Mouse (Mus musculus): Measurements from ENCODE around the gene Gm37240. TPM values are rescaled to one million over a fixed set of nuclear protein-coding genes. Genes with fewer than 3 reads are reported as not detected.

Gene Gm37240
- total RNA-seq, 2 experiments from 2014 or later, result 0.27 to 1.1 TPM

GRCm38 (mm10) chr3:84460952-84461351 lies 1426.4 kb downstream of the Gm37240 start:
- DNase-seq (ENCODE audit: extremely low spot score in 1 of 2, low spot score in 2 of 2), result no peak
- Histone ChIP-seq H3K4me3 (no peak overlapping the region), H3K27ac (no peak overlapping the region)
- intact Hi-C loops (cut with DNase I), result no loop called here
- no peak for TF ChIP-seq CTCF (IDR thresholded peaks at IDR 0.05)

GRCm38 (mm10) chr3:84460499-84460898 lies 1426.8 kb downstream of the Gm37240 start:
- DNase-seq (ENCODE audit: extremely low spot score in 1 of 2, low spot score in 2 of 2), result no peak
- intact Hi-C loops (cut with DNase I), result no loop called here
- H3K27ac ChIP-seq, result no peak overlapping the region
- TF ChIP-seq CTCF (IDR thresholded peaks at IDR 0.05), result no peak
- no peak overlapping the region for H3K4me3 ChIP-seq

GRCm38 (mm10) chr3:84455733-84456417 lies 1431.4 kb downstream of the Gm37240 start:
- no peak overlapping the region for H3K27ac ChIP-seq
- no peak overlapping the region for H3K4me3 ChIP-seq
- no peak for TF ChIP-seq CTCF (IDR thresholded peaks at IDR 0.05)
- DNase-seq (ENCODE audit: extremely low spot score in 1 of 2, low spot score in 2 of 2), result no peak
- intact Hi-C loops (cut with DNase I), result no loop called here

DNA sequence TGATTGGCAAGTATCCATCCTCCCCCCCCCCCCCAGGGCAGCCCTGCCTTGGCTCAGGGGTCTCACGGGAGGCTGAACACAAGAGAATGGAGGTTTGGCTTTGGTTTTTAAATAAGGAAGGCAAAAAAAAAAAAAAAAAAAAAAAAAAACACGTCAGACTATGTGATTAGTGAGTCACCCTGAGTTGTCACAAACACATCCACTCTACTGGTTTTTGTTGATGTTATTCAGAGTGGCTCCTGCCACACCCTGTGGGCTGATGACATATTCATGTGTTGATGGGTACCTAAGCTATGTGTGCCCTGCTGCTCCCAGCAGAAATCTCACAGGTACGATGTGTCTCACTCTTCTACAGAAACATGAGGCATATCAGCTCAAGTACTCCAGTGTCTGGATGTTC lies 1436.7 kb downstream of the Gm37240 start:
- TF ChIP-seq CTCF (IDR thresholded peaks at IDR 0.05), result no peak
- H3K27ac ChIP-seq, result no peak overlapping the region
- intact Hi-C loops (cut with DNase I), result no loop called here

DNA sequence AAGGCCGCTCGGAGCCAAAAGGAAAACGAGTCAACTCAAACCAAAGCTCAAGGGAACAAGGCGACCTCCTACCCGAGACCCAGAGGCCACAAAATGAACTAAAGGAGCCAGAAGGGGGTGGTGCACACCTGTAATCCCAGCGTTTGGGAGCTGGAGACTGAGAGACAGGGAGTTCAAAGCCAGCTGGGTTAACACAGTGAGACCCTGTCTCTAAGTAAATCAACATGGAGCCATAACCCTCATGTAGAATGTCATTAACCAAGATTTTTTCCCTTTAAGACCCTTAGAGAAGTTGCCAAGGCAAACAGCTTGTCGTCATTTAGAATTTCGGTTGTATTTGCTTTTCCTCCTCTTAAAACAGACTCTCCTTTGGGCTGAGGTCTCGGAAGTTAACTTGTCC lies 1438.3 kb downstream of the Gm37240 start:
- intact Hi-C loops (cut with DNase I), result no loop called here
- no peak for DNase-seq (ENCODE audit: extremely low spot score in 1 of 2, low spot score in 2 of 2)
- TF ChIP-seq CTCF (IDR thresholded peaks at IDR 0.05), result no peak
- no peak overlapping the region for H3K4me3 ChIP-seq
- no peak overlapping the region for H3K27ac ChIP-seq

More for the DNA sequence above, 1436.7 kb downstream of the Gm37240 start:
- DNase-seq (ENCODE audit: extremely low spot score in 1 of 2, low spot score in 2 of 2), result no peak
- H3K4me3 ChIP-seq, result no peak overlapping the region

DNA sequence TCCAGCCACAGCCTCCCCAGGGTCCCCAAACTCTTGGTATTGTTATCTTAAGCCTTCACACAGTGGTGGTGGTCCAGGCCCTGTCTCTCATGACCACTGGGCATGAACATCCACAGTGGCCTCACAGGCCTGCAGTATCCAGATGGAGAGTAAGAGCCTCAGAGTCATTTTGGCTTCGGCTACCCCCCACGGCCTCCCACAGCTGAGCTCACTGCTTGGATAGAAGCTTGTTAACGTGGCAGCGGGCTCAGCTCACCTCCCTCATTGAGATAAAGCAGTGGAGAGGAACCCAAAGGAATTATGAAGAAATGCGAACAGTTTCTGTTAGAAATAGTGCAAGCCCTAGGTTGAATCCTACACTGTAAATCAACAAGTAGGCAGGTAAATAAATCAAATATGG lies 1439.5 kb downstream of the Gm37240 start:
- peak in 1 of 2 experiments; percentile 25 for DNase-seq (ENCODE audit: extremely low spot score in 1 of 2, low spot score in 2 of 2)
- Histone ChIP-seq H3K4me3 (no peak overlapping the region), H3K27ac (no peak overlapping the region)
- no peak for TF ChIP-seq CTCF (IDR thresholded peaks at IDR 0.05)
- intact Hi-C loops (cut with DNase I), result no loop called here

Small RNA genes lying within 50 kb of the gene (microRNA-seq; reads per million reads assigned to microRNA genes)
- 0 reads per million in 2 experiments for gene Mir466k

Other genes with a start within 250 kb of the Gm37240 start
- 1 to 10 TPM; 3.2 to 5.6 TPM for gene Fam160a1, start 70.2 kb downstream of the Gm37240 start, total RNA-seq (2021)
- gene Glt28d2, start within 50 bp of the Gm37240 start, total RNA-seq (2021), result under 1 TPM; 0.33 to 0.66 TPM
- 10 to 100 TPM; 15.6 to 16.0 TPM for gene Sh3d19, start 83.6 kb upstream of the Gm37240 start, total RNA-seq (2021)
- gene Prss48, start 115.0 kb upstream of the Gm37240 start, total RNA-seq (2021), result not detected